Mouse (Mus musculus): ENCODE data around the gene Cyth1. TPM values are rescaled to one million over a fixed set of nuclear protein-coding genes. Genes with fewer than 3 reads are reported as not detected.

Cyth1 gene
- 12.3 and 12.8 TPM in 2 replicates for polyA plus RNA-seq (2014; fragmentation: Nextera tagmentation; extraction: Ambion mirVana)

DNA sequence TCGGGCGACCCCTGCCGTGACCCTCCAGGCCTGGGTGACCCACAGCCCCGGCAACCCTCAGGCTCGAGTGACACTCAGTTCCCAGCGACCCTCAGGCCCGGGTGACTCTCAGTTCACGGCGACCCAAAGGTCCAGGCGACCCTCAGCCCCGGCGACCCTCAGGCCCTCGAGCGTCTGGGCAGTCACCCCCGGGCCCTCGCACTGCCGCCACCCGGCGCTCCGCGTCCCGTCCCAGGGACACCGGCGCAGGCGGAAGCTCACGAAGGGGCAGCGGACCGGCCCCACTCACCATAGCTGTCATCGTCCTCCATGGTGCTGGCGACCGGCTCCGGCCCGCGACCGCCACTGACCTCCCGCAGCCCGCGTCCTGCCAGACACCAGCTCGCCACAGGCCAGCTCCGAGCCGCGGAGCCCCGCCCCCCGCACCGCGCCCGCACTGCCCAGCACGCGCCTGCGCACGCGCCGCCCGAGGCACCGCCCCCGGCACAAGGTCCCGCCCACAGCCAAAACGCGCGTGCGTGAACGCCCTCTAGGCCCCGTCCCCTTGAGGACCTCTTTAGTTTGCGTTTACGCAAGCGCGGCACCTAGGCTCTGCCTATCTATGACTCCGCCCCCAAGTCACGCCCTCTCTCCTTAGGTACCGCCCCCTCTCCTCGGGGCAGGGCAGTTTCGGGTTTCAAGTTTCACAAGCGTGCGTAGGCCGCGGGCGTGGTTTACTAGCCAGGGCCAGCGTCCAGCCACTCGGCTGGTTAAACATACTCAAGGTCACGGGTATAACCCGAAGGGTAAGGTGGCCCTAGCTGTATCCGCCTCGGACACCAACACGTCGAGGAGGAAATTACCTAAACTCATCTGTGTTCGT, at the start of gene Cyth1:
Gene Cyth1 (minus strand): TSS at position 443 of the 862 bp plus-strand sequence.
- H3K9ac ChIP-seq (ENCODE audit: low read length), result peak within 1 kb of the TSS; percentile 84
- no peaks in the 10 kb centered on the region for H3K36me3 ChIP-seq (ENCODE audit: control insufficient read depth, insufficient read depth, low read length)
- peak within 1 kb of the TSS; percentile 78 for H3K4me3 ChIP-seq (ENCODE audit: low read depth, low read length)
- under 1% methylated on average over 82 of the region's 86 CpGs for WGBS
- peak; percentile 100 for DNase-seq (ENCODE audit: low spot score, missing footprints)
- no peaks in the 10 kb centered on the region for H3K27me3 ChIP-seq (ENCODE audit: control insufficient read depth, insufficient read depth, low read length)
- peak within 1 kb of the TSS; percentile 54; the same call in 1 of the 2 replicates for H3K27ac ChIP-seq (ENCODE audit: low read depth, low read length)
- no peaks in the 10 kb centered on the region for H3K9me3 ChIP-seq (ENCODE audit: control insufficient read depth, low read length)
- H3K4me1 ChIP-seq (ENCODE audit: control insufficient read depth, insufficient read depth, low read length), result peaks cover 15% of the 10 kb centered on the region
- peak within 1 kb of the TSS; percentile 96 for H3K4me2 ChIP-seq
- peak; percentile 96 for ATAC-seq (ENCODE audit: low FRiP score)

DNA sequence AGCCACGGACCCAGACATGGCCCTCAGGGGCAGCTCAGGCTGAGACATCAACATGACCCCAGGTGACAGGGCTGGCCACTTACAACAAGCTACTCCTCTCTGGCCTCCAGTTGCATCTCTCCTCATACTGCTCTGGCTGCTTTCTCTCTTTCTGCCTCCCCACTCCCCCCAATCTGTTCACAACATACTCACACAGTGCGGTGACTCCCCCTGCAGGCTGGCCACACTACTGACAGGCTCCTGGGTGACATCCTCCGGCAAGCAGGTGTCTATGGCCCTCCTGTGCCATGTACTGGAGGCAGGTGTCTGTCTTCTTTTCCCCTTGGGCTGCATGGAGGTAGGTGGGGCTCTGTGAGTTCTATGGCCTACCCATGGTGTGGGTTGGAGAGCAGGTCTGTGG, 49.6 kb upstream of the Cyth1 start:
- Histone ChIP-seq H3K4me3 (ENCODE audit: low read depth, low read length) (no peak overlapping the region), H3K9ac (ENCODE audit: low read length) (no peak overlapping the region), H3K4me2 (no peak overlapping the region), H3K9me3 (ENCODE audit: control insufficient read depth, low read length) (no peaks in the 10 kb centered on the region), H3K36me3 (ENCODE audit: control insufficient read depth, insufficient read depth, low read length) (no peaks in the 10 kb centered on the region), H3K27ac (ENCODE audit: low read depth, low read length) (no peak overlapping the region), H3K4me1 (ENCODE audit: control insufficient read depth, insufficient read depth, low read length) (no peaks in the 10 kb centered on the region), H3K27me3 (ENCODE audit: control insufficient read depth, insufficient read depth, low read length) (no peaks in the 10 kb centered on the region)
- DNase-seq (ENCODE audit: low spot score, missing footprints), result no peak
- no peak for ATAC-seq (ENCODE audit: low FRiP score)
- 90% methylated on average over 3 of the region's 3 CpGs for WGBS

DNA sequence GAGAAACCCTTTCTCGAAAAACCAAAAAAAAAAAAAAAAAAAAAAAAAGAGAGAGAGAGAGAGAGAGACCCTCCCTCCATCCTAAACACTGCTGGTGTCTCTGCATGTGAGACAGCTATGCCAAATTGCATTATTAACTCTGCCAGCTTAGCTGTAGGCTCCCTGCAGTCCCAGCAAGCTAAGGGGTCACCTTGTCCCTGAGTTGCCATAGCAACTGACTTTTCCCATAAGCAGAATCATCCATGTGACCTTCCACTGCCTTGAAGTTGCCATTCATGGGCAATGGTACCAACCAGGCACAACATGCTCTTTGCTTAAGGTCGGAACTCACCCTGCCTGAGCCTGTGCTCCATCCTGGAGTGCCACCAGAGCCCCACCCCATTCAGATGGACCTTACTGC, 46.6 kb upstream of the Cyth1 start:
- DNase-seq (ENCODE audit: low spot score, missing footprints), result no peak
- Histone ChIP-seq H3K27ac (ENCODE audit: low read depth, low read length) (no peak overlapping the region), H3K4me1 (ENCODE audit: control insufficient read depth, insufficient read depth, low read length) (peaks cover 9% of the 10 kb centered on the region), H3K4me3 (ENCODE audit: low read depth, low read length) (no peak overlapping the region), H3K9me3 (ENCODE audit: control insufficient read depth, low read length) (no peaks in the 10 kb centered on the region), H3K27me3 (ENCODE audit: control insufficient read depth, insufficient read depth, low read length) (no peaks in the 10 kb centered on the region), H3K9ac (ENCODE audit: low read length) (no peak overlapping the region), H3K4me2 (no peak overlapping the region), H3K36me3 (ENCODE audit: control insufficient read depth, insufficient read depth, low read length) (no peaks in the 10 kb centered on the region)
- WGBS, result 94% methylated on average over 2 of the region's 2 CpGs
- ATAC-seq (ENCODE audit: low FRiP score), result no peak

DNA sequence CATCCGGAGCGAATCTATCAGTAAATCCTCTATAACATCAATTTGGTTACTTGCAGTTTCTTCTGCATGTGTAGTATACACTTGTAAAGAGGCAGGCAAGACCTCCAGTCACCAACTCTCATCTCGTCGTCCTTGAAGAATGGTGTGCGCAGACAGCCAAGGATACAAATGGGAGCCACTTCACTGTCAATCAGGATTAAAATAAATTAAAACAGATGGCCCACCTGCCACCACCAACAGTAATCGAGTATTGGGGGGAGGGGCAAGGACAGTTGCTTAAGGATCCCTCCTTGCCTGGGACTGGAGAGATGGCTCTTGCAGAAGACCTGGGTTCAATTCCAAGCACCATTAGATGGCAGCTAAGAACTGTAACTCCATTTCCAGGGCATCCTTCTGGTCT, 44.3 kb upstream of the Cyth1 start:
- Histone ChIP-seq H3K36me3 (ENCODE audit: control insufficient read depth, insufficient read depth, low read length) (no peaks in the 10 kb centered on the region), H3K4me1 (ENCODE audit: control insufficient read depth, insufficient read depth, low read length) (peaks cover 17% of the 10 kb centered on the region), H3K4me3 (ENCODE audit: low read depth, low read length) (no peak overlapping the region), H3K9ac (ENCODE audit: low read length) (no peak overlapping the region), H3K27ac (ENCODE audit: low read depth, low read length) (no peak overlapping the region), H3K9me3 (ENCODE audit: control insufficient read depth, low read length) (no peaks in the 10 kb centered on the region), H3K4me2 (no peak overlapping the region), H3K27me3 (ENCODE audit: control insufficient read depth, insufficient read depth, low read length) (no peaks in the 10 kb centered on the region)
- ATAC-seq (ENCODE audit: low FRiP score) (no peak), DNase-seq (ENCODE audit: low spot score, missing footprints) (no peak)
- 69% methylated on average over 6 of the region's 6 CpGs for WGBS

DNA sequence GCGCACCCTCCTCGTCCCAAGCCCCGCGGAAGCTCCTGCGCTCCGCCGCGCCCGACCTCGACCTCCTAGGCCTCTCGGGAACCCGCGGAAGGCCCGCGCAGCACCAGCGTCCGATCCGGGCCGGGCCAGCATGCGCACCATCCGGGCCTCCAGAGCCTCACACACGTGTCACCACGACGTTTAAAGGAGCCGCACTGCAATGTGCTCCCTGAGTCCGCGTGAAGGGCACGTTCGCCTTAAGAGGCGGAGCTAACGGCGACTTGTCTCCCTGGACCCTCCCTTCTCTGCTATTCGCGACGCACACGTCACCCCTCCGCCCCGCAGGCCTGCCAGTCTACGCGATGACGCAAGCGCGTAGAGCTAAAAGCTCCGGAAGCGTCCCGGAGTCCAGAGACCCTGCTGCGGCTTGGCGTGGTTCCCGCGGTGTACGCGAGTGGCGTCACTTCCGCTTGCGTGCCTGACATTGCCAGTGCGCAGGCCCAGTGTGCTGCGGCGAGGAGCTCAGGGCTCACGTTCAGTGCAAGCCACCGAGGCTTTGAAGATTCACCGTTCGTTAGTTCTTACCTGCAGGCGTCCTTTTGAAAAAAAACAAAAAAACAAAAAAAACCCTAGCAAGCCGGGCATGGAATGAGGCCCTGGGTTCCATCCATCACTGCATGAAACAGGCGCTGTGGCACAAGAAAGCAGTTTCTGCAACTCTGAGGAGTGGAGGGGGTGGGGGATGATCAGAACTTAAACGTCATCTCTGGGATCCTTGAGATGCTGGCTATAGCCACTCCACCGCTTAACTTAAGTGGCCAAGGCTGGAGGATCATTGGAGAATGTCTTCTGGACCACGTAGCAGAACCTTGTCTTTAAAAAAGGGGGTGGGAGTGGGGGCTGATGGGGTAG, 41.9 kb upstream of the Cyth1 start, which contains the start of gene Usp36:
Gene Usp36 (minus strand): TSS at position 246 of the 891 bp plus-strand sequence.
- Histone ChIP-seq H3K27me3 (ENCODE audit: control insufficient read depth, insufficient read depth, low read length) (no peaks in the 10 kb centered on the region), H3K9ac (ENCODE audit: low read length) (peak within 1 kb of the TSS; percentile 76), H3K4me3 (ENCODE audit: low read depth, low read length) (peak within 1 kb of the TSS; percentile 66), H3K9me3 (ENCODE audit: control insufficient read depth, low read length) (no peaks in the 10 kb centered on the region), H3K4me1 (ENCODE audit: control insufficient read depth, insufficient read depth, low read length) (peaks cover 17% of the 10 kb centered on the region), H3K27ac (ENCODE audit: low read depth, low read length) (peak within 1 kb of the TSS; percentile 73), H3K4me2 (peak within 1 kb of the TSS; percentile 94), H3K36me3 (ENCODE audit: control insufficient read depth, insufficient read depth, low read length) (peaks cover 8% of the 10 kb centered on the region; the same call in 1 of the 2 replicates)
- 1% methylated on average over 68 of the region's 68 CpGs for WGBS
- DNase-seq (ENCODE audit: low spot score, missing footprints) (peak; percentile 99), ATAC-seq (ENCODE audit: low FRiP score) (peak; percentile 98)

DNA sequence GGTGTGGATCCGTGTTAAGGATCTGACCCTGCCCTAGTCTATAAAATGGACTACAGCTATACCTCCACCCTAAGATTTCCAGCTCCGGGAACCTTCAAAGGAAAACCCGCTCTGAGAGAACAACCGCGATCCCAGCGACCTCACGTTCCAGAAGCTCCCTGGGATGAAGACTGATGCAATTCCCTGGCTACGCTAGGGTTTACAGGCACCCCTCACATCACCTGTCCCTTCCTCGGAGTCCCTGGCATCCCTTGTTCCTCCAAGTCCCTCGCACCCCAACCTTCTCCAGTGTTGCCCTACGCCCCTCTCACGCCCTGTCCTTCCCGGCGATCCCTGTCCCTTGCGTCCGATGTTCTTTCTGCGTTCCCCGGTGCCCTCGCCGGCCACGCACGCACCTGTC, 41.2 kb upstream of the Cyth1 start:
- Histone ChIP-seq H3K4me3 (ENCODE audit: low read depth, low read length) (peak overlapping the region; percentile 66), H3K36me3 (ENCODE audit: control insufficient read depth, insufficient read depth, low read length) (peaks cover 11% of the 10 kb centered on the region; the same call in 1 of the 2 replicates), H3K27ac (ENCODE audit: low read depth, low read length) (no peak overlapping the region), H3K9me3 (ENCODE audit: control insufficient read depth, low read length) (no peaks in the 10 kb centered on the region), H3K9ac (ENCODE audit: low read length) (peak overlapping the region; percentile 76), H3K4me1 (ENCODE audit: control insufficient read depth, insufficient read depth, low read length) (peaks cover 17% of the 10 kb centered on the region), H3K4me2 (peak overlapping the region; percentile 94), H3K27me3 (ENCODE audit: control insufficient read depth, insufficient read depth, low read length) (no peaks in the 10 kb centered on the region)
- under 1% methylated on average over 22 of the region's 22 CpGs for WGBS
- DNase-seq (ENCODE audit: low spot score, missing footprints) (no peak), ATAC-seq (ENCODE audit: low FRiP score) (peak; percentile 28)

DNA sequence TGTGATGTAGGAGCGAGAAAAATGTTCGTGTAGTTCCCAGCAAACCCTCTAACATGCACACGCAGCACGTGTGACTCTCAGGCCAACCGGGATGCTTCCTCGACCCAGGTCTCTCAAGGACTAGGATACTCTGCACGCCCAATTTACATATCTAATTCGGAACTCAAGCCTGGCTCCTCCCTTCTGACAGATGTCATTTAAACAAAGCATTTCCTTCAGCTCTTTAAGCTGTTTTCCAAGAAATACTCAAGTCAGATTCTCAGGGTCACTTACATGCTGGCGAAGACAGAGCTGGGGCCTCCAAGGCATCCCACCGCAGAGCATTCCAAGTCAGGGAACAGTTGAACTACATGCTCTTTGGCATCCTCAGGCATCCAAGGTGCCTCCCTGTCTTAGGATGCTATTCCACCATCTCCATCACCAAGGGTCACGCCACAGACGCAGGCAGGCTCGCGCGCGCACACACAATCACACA, 40.7 kb upstream of the Cyth1 start:
- under 1% methylated on average over 16 of the region's 16 CpGs for WGBS
- Histone ChIP-seq H3K9ac (ENCODE audit: low read length) (peak overlapping the region; percentile 76), H3K9me3 (ENCODE audit: control insufficient read depth, low read length) (no peaks in the 10 kb centered on the region), H3K4me1 (ENCODE audit: control insufficient read depth, insufficient read depth, low read length) (peaks cover 17% of the 10 kb centered on the region), H3K27ac (ENCODE audit: low read depth, low read length) (no peak overlapping the region), H3K36me3 (ENCODE audit: control insufficient read depth, insufficient read depth, low read length) (peaks cover 15% of the 10 kb centered on the region; the same call in 1 of the 2 replicates), H3K4me2 (peak overlapping the region; percentile 94), H3K27me3 (ENCODE audit: control insufficient read depth, insufficient read depth, low read length) (no peaks in the 10 kb centered on the region), H3K4me3 (ENCODE audit: low read depth, low read length) (peak overlapping the region; percentile 66)
- DNase-seq (ENCODE audit: low spot score, missing footprints) (peak; percentile 90), ATAC-seq (ENCODE audit: low FRiP score) (no peak)

DNA sequence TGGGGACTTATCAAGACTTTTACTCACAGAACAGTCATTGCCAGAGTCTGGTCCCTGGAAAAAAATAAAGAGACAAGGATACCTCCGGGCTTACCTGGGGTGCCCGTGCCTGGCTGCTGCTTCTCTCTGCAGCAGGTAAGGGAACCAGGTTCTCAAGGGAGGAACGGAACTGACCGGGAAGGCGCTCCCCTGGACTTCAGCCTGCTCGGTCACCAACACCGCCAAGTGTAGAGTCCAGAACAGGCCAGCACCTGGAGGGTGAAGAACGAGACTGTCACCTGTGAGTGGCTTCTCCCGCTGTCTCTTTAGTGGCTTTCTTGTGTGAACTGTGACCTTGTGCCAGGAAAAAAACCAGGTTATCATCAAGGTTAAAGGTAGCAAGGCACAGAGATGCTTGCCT, 39.2 kb upstream of the Cyth1 start:
- H3K4me3 ChIP-seq (ENCODE audit: low read depth, low read length), result no peak overlapping the region
- peaks cover 16% of the 10 kb centered on the region for H3K4me1 ChIP-seq (ENCODE audit: control insufficient read depth, insufficient read depth, low read length)
- no peaks in the 10 kb centered on the region for H3K9me3 ChIP-seq (ENCODE audit: control insufficient read depth, low read length)
- H3K36me3 ChIP-seq (ENCODE audit: control insufficient read depth, insufficient read depth, low read length), result peaks cover 19% of the 10 kb centered on the region
- H3K4me2 ChIP-seq, result no peak overlapping the region
- no peak overlapping the region for H3K9ac ChIP-seq (ENCODE audit: low read length)
- ATAC-seq (ENCODE audit: low FRiP score) (no peak), DNase-seq (ENCODE audit: low spot score, missing footprints) (no peak)
- no peaks in the 10 kb centered on the region for H3K27me3 ChIP-seq (ENCODE audit: control insufficient read depth, insufficient read depth, low read length)
- WGBS, result 96% methylated on average over 9 of the region's 9 CpGs
- no peak overlapping the region for H3K27ac ChIP-seq (ENCODE audit: low read depth, low read length)
